Mouse (Mus musculus) hematopoietic stem cell, adult 5-6 weeks (primary cell): ENCODE measurements around the gene Wipf3. TPM values are rescaled to one million over a fixed set of nuclear protein-coding genes. Genes with fewer than 3 reads are reported as not detected.

Experiments
- ATAC-seq, 2 experiments: fragments of 125-278 bp in 1 of 2; replicated peaks in 1 of 2; 2 replicates each; pipeline ENCODE4 v1.8.0; 2016 to 2017; ENCODE audit warnings: inconsistent platforms in 2 of 2, mild to moderate bottlenecking in 2 of 2, moderate number of reproducible peaks in 2 of 2, low read depth in 1 of 2, moderate TSS enrichment in 1 of 2; ENCODE audit not compliant: low FRiP score in 2 of 2, poor library complexity in 2 of 2, severe bottlenecking in 2 of 2, insufficient read depth in 1 of 2, low TSS enrichment in 1 of 2
- total RNA-seq: library from RNA; stranded (forward); fragments of 172-1452, 232-1000 nt; gene quantifications from 2 replicates; pipeline ENCODE4 v1.2.3, GENCODE M21; 2017

The Wipf3 gene
- total RNA-seq, 1 experiment from 2014 or later: not detected

DNA sequence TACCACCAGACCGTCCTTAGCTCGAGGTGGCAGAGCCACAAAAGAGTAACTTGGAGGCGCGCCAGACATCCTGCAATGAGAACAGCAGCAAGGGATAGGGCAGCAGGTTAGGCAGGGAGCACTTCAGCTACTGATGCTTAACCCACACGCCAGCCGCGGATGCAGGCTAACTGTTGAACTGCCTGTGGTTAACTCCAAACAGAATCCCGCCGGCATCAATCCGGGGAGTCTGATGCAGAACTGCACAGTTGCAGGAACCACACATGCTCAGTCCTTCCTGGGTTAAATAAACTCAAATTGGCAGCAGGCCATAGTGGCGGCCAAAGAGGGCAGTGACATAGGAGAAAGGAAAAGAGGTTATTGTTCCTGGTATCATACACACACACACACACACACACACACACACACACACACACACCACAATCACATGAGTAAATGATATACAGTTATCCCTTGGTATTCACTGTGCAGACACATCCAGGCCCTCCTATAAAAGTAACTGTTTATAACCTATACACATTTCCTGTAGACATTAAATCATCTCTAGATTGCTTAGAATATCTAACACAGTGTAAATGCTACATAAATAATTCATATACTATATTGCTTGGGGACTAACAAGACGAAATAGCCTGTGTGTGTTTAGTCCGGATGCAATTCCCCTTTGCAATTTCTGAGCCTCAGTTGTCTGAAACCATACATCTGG lies 119.1 kb downstream of the Wipf3 start:
- ATAC-seq: peak in 1 of 2 experiments; percentile 45; a peak in 1 of 4 replicates

GRCm38 (mm10) chr6:54549311-54549710 lies 119.9 kb downstream of the Wipf3 start:
- ATAC-seq: no peak

DNA sequence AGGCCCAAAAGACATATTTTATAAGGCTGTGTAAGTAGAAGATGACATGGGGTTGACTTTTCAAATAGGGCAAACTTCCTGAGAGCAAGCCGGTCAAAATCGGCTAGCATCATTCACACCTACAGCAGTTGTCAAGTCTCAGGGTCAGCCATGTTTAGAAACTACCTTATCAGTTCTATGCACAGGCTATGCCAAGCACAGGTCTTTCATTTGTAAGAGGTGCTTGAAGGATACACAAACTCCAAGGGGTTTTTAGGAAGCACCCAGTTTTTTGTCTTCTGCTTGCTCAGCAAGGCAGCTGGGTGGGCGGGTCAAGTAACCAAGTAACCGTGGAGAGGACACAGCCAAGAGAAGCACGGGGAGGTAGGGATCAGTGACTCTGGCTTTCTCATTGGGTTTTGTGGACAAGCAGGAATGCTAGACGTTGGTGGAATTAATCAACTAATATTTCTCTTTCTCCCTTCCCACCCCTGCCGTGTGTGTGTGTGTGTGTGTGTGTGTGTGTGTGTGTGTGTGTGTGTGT lies 121.5 kb downstream of the Wipf3 start:
- ATAC-seq: no peak

GRCm38 (mm10) chr6:54552721-54553413 lies 123.5 kb downstream of the Wipf3 start:
- no peak for ATAC-seq

Other genes with a start within 250 kb of the Wipf3 start
- gene Prr15, start 103.8 kb upstream of the Wipf3 start, total RNA-seq: 2.2 and 3.6 TPM in 2 replicates
- 0.75 and 1.0 TPM in 2 replicates for gene Scrn1, start 136.9 kb downstream of the Wipf3 start, total RNA-seq
- 5.5 and 6.8 TPM in 2 replicates for gene Plekha8, start 165.5 kb downstream of the Wipf3 start, total RNA-seq
- gene Fkbp14, start 167.7 kb downstream of the Wipf3 start, total RNA-seq: 2.3 and 6.3 TPM in 2 replicates